Mouse (Mus musculus) embryonic stem cell, embryonic (primary cell): ENCODE data around the gene Plp2.

Experiments
- CTCF ChIA-PET, 4 experiments: fragments of 300-600 bp in 2 of 4; fragments of 350-600 bp in 2 of 4; sonication (Branson Sonifier 250); formaldehyde crosslinking; loops; one replicate each; lab custom pipeline; 2022; ENCODE audit warnings: inconsistent platforms in 2 of 4; lab: Charles Lee
- POLR2A ChIA-PET, 4 experiments: fragments of 300-600 bp in 2 of 4; fragments of 350-600 bp in 2 of 4; sonication (Branson Sonifier 250); formaldehyde crosslinking; loops; one replicate each; lab custom pipeline; 2022; ENCODE audit warnings: antibody characterized with exemption in 4 of 4, inconsistent platforms in 1 of 4; lab: Charles Lee

Plp2 gene

DNA sequence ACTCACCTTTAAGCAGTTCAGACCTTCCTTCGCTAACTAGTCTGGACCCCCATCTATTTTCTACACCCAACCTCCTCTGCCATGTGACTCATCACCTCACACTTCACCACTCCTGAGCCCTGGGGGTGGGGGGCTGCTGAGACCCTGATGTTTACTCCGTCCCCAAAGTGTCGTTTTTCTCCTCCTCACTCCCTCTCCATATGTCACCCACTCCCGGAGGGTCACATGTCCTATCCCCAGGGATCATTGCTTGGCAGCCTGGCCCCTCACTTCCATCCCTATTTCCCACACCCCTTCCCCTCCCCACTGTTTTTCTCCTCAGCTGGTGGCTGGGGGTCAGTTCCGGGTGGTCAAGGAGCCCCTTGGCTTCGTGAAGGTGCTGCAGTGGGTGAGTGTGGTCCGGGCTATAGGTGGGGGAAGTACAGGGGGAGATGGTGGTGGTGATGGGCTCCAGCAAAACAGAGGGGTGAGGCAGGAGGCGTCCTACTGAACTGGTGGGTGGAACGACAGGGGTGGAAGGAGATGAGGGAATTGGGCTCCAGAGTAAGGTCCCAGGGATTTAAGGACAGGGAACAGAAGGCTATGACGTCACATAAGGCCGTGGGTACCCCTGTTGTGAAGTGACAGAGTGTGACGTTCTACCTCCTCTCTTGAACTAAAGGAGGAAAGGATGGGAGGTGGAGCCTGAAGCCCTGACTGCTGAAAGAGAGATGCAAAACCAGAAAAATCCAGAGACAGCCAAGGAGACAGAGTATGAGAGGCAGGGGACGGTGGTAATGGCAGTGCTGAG, 31.5 kb downstream of the Plp2 start:
- ChIA-PET CTCF (interaction anchor here in 1 of 4 experiments (0.7 kb wide), 1 partner anchor 35 kb away, joined by 8 read pairs; no protein-coding TSS in a partner anchor), POLR2A (no interaction called here)

- ChIA-PET POLR2A (interaction anchor here in 3 of 4 experiments (0.6 to 0.8 kb wide), 4 partner anchors 27 to 284 kb away, joined by 3 read pairs; no protein-coding TSS in a partner anchor), CTCF (no interaction called here)
These were observed 32.6 kb downstream of the Plp2 start, which contains the start of gene Syp for GRCm38 (mm10) chrX:7638401-7639091. Gene Syp, plus strand, starts transcription at chrX:7638471.

DNA sequence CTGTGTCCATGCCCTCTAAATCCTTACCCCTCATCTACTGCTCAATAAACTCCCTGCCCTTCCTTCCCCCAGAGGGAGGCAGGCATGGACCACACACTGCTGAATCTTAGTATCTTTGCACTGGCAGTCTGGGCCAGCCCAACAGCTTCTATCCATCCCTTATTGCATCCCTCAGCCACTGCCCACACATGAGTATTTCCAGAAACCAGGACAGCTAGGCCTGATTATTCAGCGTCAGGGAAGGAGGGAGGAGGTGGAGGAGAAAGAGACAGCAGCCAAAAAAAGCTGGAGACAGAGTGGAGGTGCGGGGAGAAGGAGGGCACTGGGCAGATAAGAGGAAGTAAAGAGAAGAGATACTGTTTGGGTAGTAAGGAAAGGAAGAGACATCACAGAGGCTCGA, 36.1 kb downstream of the Plp2 start:
- ChIA-PET CTCF (interaction anchor here in 1 of 4 experiments (1.1 kb wide), 1 partner anchor 10 kb away, joined by 3 read pairs; no protein-coding TSS in a partner anchor), POLR2A (no interaction called here)

DNA sequence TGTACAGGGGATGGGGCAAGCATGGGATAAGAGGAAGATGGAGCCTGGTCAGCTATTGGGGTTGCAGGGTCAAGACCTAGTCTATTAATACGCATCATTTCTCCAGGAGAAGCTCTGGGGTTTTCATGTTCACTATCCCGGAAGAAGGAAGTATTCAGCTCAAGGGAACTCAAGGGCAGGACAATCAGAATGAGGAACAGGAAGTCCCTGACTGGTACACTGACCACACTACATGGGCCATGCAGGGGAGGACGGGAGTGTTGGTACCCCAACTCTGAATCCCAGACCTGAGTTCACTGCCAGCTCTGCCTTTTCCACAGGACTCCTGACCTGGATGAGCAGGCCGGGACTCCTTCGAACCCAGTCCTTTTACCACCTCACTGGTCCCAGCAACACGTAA, 38.6 kb downstream of the Plp2 start:
- ChIA-PET CTCF (no interaction called here), POLR2A (interaction anchor here in 1 of 4 experiments (0.5 kb wide), 1 partner anchor 36 kb away, joined by 3 read pairs; no protein-coding TSS in a partner anchor)
